Mouse (Mus musculus) layer of hippocampus, adult 8-10 months (tissue): ENCODE data around the gene Frmd4b. TPM values are rescaled to one million over a fixed set of nuclear protein-coding genes. Genes with fewer than 3 reads are reported as not detected.
A peak's percentile ranks its signal among the peaks of the same experiment; 100 is the strongest.

ENCODE experiments used
- DNase-seq, 2 experiments: peaks; one replicate each; pipeline ENCODE4 v3.0.0; 2022; ENCODE audit warnings: low spot score in 2 of 2
- total RNA-seq, 4 experiments: library from RNA; stranded (reverse); gene quantifications; 2 replicates each; pipeline ENCODE4 v1.2.4; 2022

The Frmd4b gene
- total RNA-seq, 4 experiments from 2014 or later, result 30.6 to 39.0 (median 34.4) TPM

GRCm38 (mm10) chr6:97478981-97479860, 138.1 kb downstream of the Frmd4b start:
- no peak for DNase-seq

- no peak for DNase-seq
These were observed 143.7 kb downstream of the Frmd4b start for GRCm38 (mm10) chr6:97473672-97474071.

GRCm38 (mm10) chr6:97472873-97473550, 144.3 kb downstream of the Frmd4b start:
- no peak for DNase-seq

GRCm38 (mm10) chr6:97463898-97464524, 153.3 kb downstream of the Frmd4b start:
- DNase-seq, result no peak

GRCm38 (mm10) chr6:97462421-97462820, 154.9 kb downstream of the Frmd4b start:
- DNase-seq, result peak; percentile 55 to 64

GRCm38 (mm10) chr6:97459112-97459511, 158.2 kb downstream of the Frmd4b start:
- DNase-seq, result no peak

GRCm38 (mm10) chr6:97458358-97458757, 159.0 kb downstream of the Frmd4b start:
- no peak for DNase-seq

- DNase-seq, result no peak
These were observed 159.4 kb downstream of the Frmd4b start for GRCm38 (mm10) chr6:97457954-97458353.

GRCm38 (mm10) chr6:97457210-97457609, 160.1 kb downstream of the Frmd4b start:
- no peak for DNase-seq

- no peak for DNase-seq
These were observed 165.1 kb downstream of the Frmd4b start for GRCm38 (mm10) chr6:97452223-97452622.

GRCm38 (mm10) chr6:97449806-97450205, 167.5 kb downstream of the Frmd4b start:
- no peak for DNase-seq

GRCm38 (mm10) chr6:97447020-97447419, 170.3 kb downstream of the Frmd4b start:
- DNase-seq, result no peak

GRCm38 (mm10) chr6:97444145-97444544, 173.2 kb downstream of the Frmd4b start:
- no peak for DNase-seq

GRCm38 (mm10) chr6:97443522-97443921, 173.8 kb downstream of the Frmd4b start:
- no peak for DNase-seq

GRCm38 (mm10) chr6:97441357-97441756, 176.0 kb downstream of the Frmd4b start:
- no peak for DNase-seq

GRCm38 (mm10) chr6:97438918-97439645, 178.3 kb downstream of the Frmd4b start:
- no peak for DNase-seq

- DNase-seq, result peak in 1 of 2 experiments; percentile 40
These were observed 182.6 kb downstream of the Frmd4b start for GRCm38 (mm10) chr6:97434753-97435152.

- DNase-seq, result no peak
These were observed 185.9 kb downstream of the Frmd4b start for GRCm38 (mm10) chr6:97431309-97432004.

- DNase-seq, result no peak
These were observed 186.8 kb downstream of the Frmd4b start for GRCm38 (mm10) chr6:97430519-97430918.

- no peak for DNase-seq
These were observed 187.5 kb downstream of the Frmd4b start for GRCm38 (mm10) chr6:97429688-97430343.
